Mouse (Mus musculus) myocyte (in vitro differentiated cells): ENCODE measurements around the gene Irf5. TPM values are rescaled to one million over a fixed set of nuclear protein-coding genes. Genes with fewer than 3 reads are reported as not detected.

Source experiments
- H3K27me3 ChIP-seq: one replicate; pipeline ENCODE4 v1.6.1; 2011; ENCODE audit not compliant: control insufficient read depth, insufficient read depth, insufficient read length
- H3K36me3 ChIP-seq: one replicate; pipeline ENCODE4 v1.6.1; 2011; ENCODE audit not compliant: control insufficient read depth, insufficient read depth
- H3K4me2 ChIP-seq: one replicate; pipeline ENCODE4 v1.6.1; 2011; ENCODE audit warnings: low read depth, control low read depth
- H3K4me3 ChIP-seq: one replicate; pipeline ENCODE4 v1.5.1; 2011; ENCODE audit warnings: mild to moderate bottlenecking, control low read depth, moderate library complexity
- H3K79me2 ChIP-seq: one replicate; pipeline ENCODE4 v1.6.1; 2011; ENCODE audit not compliant: control insufficient read depth, insufficient read depth
- H3ac ChIP-seq: one replicate; pipeline ENCODE4 v1.6.1; 2011; ENCODE audit not compliant: control insufficient read depth, insufficient read length
- CEBPB ChIP-seq: IDR thresholded peaks from 2 replicates; pipeline ENCODE4 v1.6.1; 2011; ENCODE audit warnings: mild to moderate bottlenecking, moderate library complexity; ENCODE audit not compliant: poor library complexity, insufficient read depth, severe bottlenecking
- E2F4 ChIP-seq: IDR thresholded peaks from one replicate; pipeline ENCODE4 v1.6.1; 2011; ENCODE audit warnings: mild to moderate bottlenecking, control low read depth, moderate library complexity; ENCODE audit not compliant: insufficient read depth
- MAX ChIP-seq: IDR thresholded peaks from one replicate; pipeline ENCODE4 v1.6.1; 2011; ENCODE audit warnings: low read depth, mild to moderate bottlenecking, control low read depth
- MYOD1 ChIP-seq, 3 experiments: IDR thresholded peaks; one replicate each; pipeline ENCODE4 v1.6.1; 2011; ENCODE audit warnings: control low read depth in 2 of 3, low read depth in 2 of 3, mild to moderate bottlenecking in 2 of 3, moderate library complexity in 1 of 3; ENCODE audit not compliant: insufficient read length in 2 of 3, control insufficient read depth in 1 of 3
- MYOG ChIP-seq, 3 experiments: IDR thresholded peaks; one replicate each; pipeline ENCODE4 v1.6.1; 2011; ENCODE audit warnings: control low read depth in 2 of 3, low read depth in 2 of 3, mild to moderate bottlenecking in 2 of 3; ENCODE audit not compliant: insufficient read length in 2 of 3, control insufficient read depth in 1 of 3, insufficient read depth in 1 of 3
- POLR2A ChIP-seq: IDR thresholded peaks from one replicate; pipeline ENCODE4 v1.6.1; 2011; ENCODE audit warnings: low read depth, mild to moderate bottlenecking, control low read depth, moderate library complexity; ENCODE audit not compliant: insufficient read length
- POLR2AphosphoS2 ChIP-seq: IDR thresholded peaks from one replicate; pipeline ENCODE4 v1.6.1; 2011; ENCODE audit warnings: low read depth, control low read depth; ENCODE audit not compliant: insufficient read length
- REST ChIP-seq: IDR thresholded peaks from one replicate; pipeline ENCODE4 v1.6.1; 2011; ENCODE audit warnings: mild to moderate bottlenecking, control low read depth, moderate library complexity; ENCODE audit not compliant: insufficient read depth, insufficient read length
- SRF ChIP-seq: IDR thresholded peaks from one replicate; pipeline ENCODE4 v1.6.1; 2011; ENCODE audit warnings: low read depth; ENCODE audit not compliant: control insufficient read depth, insufficient read length
- TCF12 ChIP-seq: IDR thresholded peaks from one replicate; pipeline ENCODE4 v1.6.1; 2011; ENCODE audit warnings: mild to moderate bottlenecking, control low read depth; ENCODE audit not compliant: poor library complexity, insufficient read depth, severe bottlenecking
- TCF3 ChIP-seq: IDR thresholded peaks from one replicate; pipeline ENCODE4 v1.6.1; 2011; ENCODE audit warnings: low read depth, control low read depth; ENCODE audit not compliant: insufficient read length
- USF1 ChIP-seq: IDR thresholded peaks from one replicate; pipeline ENCODE4 v1.6.1; 2011; ENCODE audit warnings: low read depth, mild to moderate bottlenecking, control low read depth, moderate library complexity
- polyA plus RNA-seq: library from polyadenylated mRNA; unstranded; fragments of >200 nt; fragmentation: generic; extraction: Trizol; gene quantifications from one replicate; pipeline ENCODE4 v1.2.1, GENCODE M21; 2012; ENCODE audit warnings: missing spikeins

The Irf5 gene
- polyA plus RNA-seq = 0.32 TPM

DNA sequence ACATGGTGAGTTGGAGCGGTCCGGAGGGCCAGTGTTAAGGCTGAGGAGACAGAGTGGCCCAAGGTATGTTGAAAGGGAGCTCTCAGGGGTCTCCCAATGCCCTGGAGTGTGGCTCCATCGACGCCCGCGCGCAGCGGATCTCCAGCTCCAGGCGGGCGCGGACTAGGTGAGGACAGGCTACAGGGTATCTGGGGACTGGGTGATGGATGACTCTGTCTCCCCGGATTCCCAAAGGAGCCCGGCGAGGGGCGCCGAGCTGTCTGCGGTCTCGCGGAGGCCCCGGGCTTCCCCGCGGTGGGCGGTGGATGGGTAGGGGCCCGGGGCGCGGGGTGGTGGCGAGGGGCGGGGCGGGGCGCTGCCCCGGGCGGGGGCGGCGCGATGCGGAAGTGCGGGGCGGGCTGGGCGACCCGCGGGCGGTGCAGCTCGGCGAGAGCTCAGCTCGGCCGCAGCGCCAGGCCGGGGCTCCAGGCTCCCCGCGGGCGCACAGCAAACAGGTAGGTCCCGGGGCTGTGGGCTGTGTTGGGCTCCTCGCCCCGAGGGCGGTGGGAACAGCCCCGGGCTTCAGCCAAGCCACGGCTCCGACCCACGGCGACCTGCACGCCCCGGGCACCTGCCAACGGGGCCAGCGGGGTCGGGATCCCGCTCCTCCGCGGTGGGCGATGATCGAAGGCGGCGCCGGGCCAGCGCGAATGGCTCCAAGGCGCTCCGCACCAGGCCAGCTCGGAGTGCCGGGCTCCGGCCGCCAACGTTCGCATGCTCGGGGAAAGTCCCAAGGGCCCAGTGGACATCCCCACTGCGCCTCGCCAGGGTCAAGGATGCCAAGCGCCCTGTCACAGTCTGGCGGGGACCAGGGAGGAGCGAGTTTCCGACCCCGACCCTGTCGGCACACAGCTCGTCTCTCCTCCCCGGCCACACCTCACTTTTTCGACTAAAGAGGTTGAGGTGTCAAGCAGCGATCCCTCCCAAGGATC is at the start of gene Irf5:
Gene Irf5, plus strand, starts transcription at position 345 of the 971 bp plus-strand sequence.
- peaks cover 12% of the 10 kb centered on the region for H3K27me3 ChIP-seq
- peak within 1 kb of the TSS; percentile 14 for H3ac ChIP-seq

DNA sequence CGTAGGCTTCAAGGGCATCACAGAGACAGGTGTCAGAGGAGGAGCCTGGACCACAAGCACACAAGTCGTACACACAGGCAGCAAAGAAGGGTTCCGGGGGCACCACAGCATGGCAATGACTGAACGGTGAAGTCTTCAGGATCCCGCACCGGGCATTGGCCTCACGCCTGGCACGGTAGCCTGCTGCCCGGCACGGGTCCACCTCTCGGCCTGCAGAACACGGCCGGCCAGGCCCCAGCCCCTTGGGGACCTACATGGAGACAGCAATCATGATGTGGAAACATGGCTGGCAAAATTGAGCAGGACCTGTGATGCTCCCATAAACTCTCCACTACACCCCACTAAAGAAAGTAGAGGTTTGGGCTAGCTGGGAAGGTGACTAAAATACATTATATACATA is 43.7 kb upstream of the Irf5 start:
- Histone ChIP-seq H3K27me3 (peaks cover 30% of the 10 kb centered on the region), H3K79me2 (no peaks in the 10 kb centered on the region), H3ac (no peak overlapping the region), H3K4me2 (no peak overlapping the region), H3K4me3 (no peak overlapping the region), H3K36me3 (no peaks in the 10 kb centered on the region)
- TF ChIP-seq E2F4 = no peak
- TF ChIP-seq MYOG (IDR thresholded peaks at IDR 0.05; ENCODE audit: control insufficient read depth in 1 of 3, insufficient read depth in 1 of 3, insufficient read length in 2 of 3, low read depth in 2 of 3) = no peak
- TF ChIP-seq TCF3 = no peak
- no peak for TF ChIP-seq MYOD1 (IDR thresholded peaks at IDR 0.05; ENCODE audit: control insufficient read depth in 1 of 3, insufficient read length in 2 of 3, low read depth in 2 of 3)
- no peak for TF ChIP-seq USF1
- TF ChIP-seq TCF12 = no peak
- no peak for TF ChIP-seq CEBPB
- TF ChIP-seq REST = no peak
- no peak for TF ChIP-seq SRF
- TF ChIP-seq MAX = no peak
- no peak for TF ChIP-seq POLR2AphosphoS2

More for the DNA sequence above, at the start of gene Irf5:
- Histone ChIP-seq H3K79me2 (no peaks in the 10 kb centered on the region), H3K4me3 (peak within 1 kb of the TSS; percentile 6), H3K4me2 (peak within 1 kb of the TSS; percentile 74), H3K36me3 (no peaks in the 10 kb centered on the region)
- no peak for TF ChIP-seq POLR2A
- no peak for TF ChIP-seq MYOG (IDR thresholded peaks at IDR 0.05; ENCODE audit: control insufficient read depth in 1 of 3, insufficient read depth in 1 of 3, insufficient read length in 2 of 3, low read depth in 2 of 3)
- TF ChIP-seq TCF3 = no peak
- TF ChIP-seq TCF12 = no peak
- no peak for TF ChIP-seq E2F4
- TF ChIP-seq POLR2AphosphoS2 = no peak
- TF ChIP-seq SRF = no peak

DNA sequence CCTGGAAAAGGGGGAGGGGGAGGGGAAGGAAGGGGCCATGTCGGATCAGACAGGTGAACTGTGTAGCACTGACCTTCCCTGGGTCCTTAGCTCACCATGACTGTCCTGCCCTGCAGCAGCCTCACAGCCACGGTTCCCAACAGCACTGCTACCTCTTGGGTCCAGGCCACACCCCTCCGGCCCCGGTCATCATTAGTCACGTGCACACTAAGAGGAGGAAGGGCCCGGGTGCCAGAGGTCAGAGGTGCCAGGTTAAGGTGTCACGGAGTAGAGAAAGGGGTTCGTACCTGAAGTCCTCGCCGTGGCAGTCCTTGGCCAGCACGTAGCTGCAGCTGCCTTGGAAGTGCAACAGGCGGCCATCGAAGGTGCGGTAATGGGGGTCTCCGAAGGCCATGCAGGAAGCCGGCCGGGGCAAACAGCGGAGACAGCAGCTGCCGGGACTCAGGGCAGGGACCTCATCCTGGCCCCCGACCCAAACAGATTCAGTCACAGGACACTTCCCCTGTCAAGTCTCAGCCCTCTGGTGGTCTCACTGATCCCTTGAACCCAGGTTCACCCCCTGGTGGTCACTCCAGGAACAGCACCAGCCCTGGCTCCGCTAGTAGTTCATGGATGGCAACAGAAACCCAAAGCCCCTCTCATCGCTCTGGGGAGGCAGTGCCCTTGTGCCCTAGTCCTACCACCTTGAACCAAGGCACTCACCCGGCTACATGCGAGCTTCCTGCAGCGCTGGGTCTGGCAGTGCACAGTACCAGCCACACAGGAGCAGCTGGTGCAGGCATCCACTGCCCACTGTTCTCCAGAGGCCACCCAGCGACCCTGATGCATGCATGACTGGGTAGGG is 41.5 kb upstream of the Irf5 start:
- Histone ChIP-seq H3K36me3 (no peaks in the 10 kb centered on the region), H3K4me2 (peak overlapping the region; percentile 55), H3K4me3 (no peak overlapping the region), H3K79me2 (no peaks in the 10 kb centered on the region), H3ac (no peak overlapping the region), H3K27me3 (peaks cover 35% of the 10 kb centered on the region)
- TF ChIP-seq MAX = no peak
- no peak for TF ChIP-seq TCF12

DNA sequence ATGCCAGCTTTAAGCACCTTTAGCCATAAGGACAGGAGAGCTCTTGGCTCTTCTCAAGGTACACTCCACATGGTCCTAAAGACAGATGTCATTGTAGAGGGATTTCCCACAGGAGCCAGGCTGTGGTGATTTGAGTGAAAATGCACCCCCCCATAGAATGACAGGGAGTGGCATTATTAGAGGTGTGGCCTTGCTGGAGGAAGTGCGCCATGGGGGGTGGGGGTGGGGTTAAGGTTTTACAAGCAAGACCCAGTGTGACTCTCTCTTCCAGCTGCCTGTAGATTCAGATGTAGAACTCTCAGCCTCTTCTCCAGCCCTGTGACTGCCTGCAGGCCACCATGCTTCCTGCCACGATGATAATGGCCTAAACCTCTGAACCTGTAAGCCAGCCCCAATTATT is 40.5 kb upstream of the Irf5 start:
- no peak for TF ChIP-seq REST
- no peak for TF ChIP-seq POLR2A
- TF ChIP-seq MYOG (IDR thresholded peaks at IDR 0.05; ENCODE audit: control insufficient read depth in 1 of 3, insufficient read depth in 1 of 3, insufficient read length in 2 of 3, low read depth in 2 of 3) = no peak
- TF ChIP-seq POLR2AphosphoS2 = no peak
- TF ChIP-seq TCF3 = no peak
- no peak for TF ChIP-seq E2F4
- no peaks in the 10 kb centered on the region for H3K36me3 ChIP-seq
- no peak overlapping the region for H3K4me2 ChIP-seq
- H3K27me3 ChIP-seq = peaks cover 40% of the 10 kb centered on the region
- H3ac ChIP-seq = no peak overlapping the region
- H3K79me2 ChIP-seq = no peaks in the 10 kb centered on the region
- no peak overlapping the region for H3K4me3 ChIP-seq

DNA sequence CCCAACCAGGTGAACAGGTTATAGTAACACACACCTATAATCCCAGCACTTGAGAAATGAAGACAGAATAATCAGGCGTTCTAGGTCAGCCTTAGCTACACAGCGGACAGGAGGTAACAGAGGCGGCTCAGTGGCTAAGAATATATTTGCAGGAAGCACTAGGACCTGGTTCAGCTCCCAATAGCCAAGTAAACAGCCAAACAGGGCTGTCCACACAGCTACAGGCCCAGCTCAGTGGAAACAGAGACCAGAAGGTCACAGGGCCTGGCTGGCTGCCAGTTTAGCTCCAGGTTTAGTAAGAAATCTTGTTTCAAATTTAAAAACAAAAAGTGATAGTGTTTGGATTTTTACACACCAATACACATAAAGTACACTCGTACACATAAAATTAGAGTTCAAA is 32.3 kb upstream of the Irf5 start:
- Histone ChIP-seq H3ac (no peak overlapping the region), H3K4me3 (no peak overlapping the region), H3K4me2 (no peak overlapping the region), H3K27me3 (peaks cover 33% of the 10 kb centered on the region), H3K79me2 (no peaks in the 10 kb centered on the region), H3K36me3 (no peaks in the 10 kb centered on the region)
- TF ChIP-seq TCF3 (no peak), TCF12 (no peak), MYOG (IDR thresholded peaks at IDR 0.05; ENCODE audit: control insufficient read depth in 1 of 3, insufficient read depth in 1 of 3, insufficient read length in 2 of 3, low read depth in 2 of 3) (no peak), REST (no peak), MAX (no peak)
